Mouse (Mus musculus): ENCODE measurements around the gene Zfp580.
"Not testable (repeated sequence)": the region's sequence is repeated elsewhere in the genome, so short reads cannot be mapped to it uniquely, and the experiment has no call there.

Gene Zfp580

GRCm38 (mm10) chr7:5051193-5052192 is at the start of gene Zfp580:
Gene Zfp580 (plus strand): TSS chr7:5051538.
- DNase-seq = peak; percentile 91

GRCm38 (mm10) chr7:5002876-5003275 is 48.5 kb upstream of the Zfp580 start:
- DNase-seq = not testable (repeated sequence)

- DNase-seq = no peak
Measured at GRCm38 (mm10) chr7:5008229-5008628, 43.1 kb upstream of the Zfp580 start.

- DNase-seq = no peak
Measured at GRCm38 (mm10) chr7:5012681-5013513, 38.4 kb upstream of the Zfp580 start.

GRCm38 (mm10) chr7:5014251-5015117 is 36.9 kb upstream of the Zfp580 start, which contains the start of the genes Zfp524 and Fiz1:
Gene Zfp524 (plus strand): TSS chr7:5014415.
Gene Fiz1 (minus strand): TSS chr7:5014697.
- peak; percentile 99 for DNase-seq

GRCm38 (mm10) chr7:5015118-5016001 is 36.0 kb upstream of the Zfp580 start, which contains the start of gene Gm44973:
Gene Gm44973 (plus strand): TSS chr7:5015496.
- peak; percentile 98 for DNase-seq

- no peak for DNase-seq
Measured at GRCm38 (mm10) chr7:5016057-5016456, 35.3 kb upstream of the Zfp580 start.

- DNase-seq = no peak
Measured at GRCm38 (mm10) chr7:5016920-5017319, 34.4 kb upstream of the Zfp580 start.

- DNase-seq = no peak
Measured at GRCm38 (mm10) chr7:5017352-5017751, 34.0 kb upstream of the Zfp580 start.

GRCm38 (mm10) chr7:5017931-5018330 is 33.4 kb upstream of the Zfp580 start:
- DNase-seq = no peak

GRCm38 (mm10) chr7:5019576-5019975 is 31.8 kb upstream of the Zfp580 start:
- not testable (repeated sequence) for DNase-seq

- DNase-seq = peak; percentile 99
Measured at GRCm38 (mm10) chr7:5020000-5020681, 31.2 kb upstream of the Zfp580 start, which contains the start of the genes Zfp865 and Ccdc106. Gene Zfp865 (plus strand): TSS chr7:5020376. Gene Ccdc106 (plus strand): TSS chr7:5020553.

GRCm38 (mm10) chr7:5020685-5021084 is 30.7 kb upstream of the Zfp580 start:
- DNase-seq = no peak

GRCm38 (mm10) chr7:5021197-5021596 is 30.1 kb upstream of the Zfp580 start:
- DNase-seq = no peak

- DNase-seq = no peak
Measured at GRCm38 (mm10) chr7:5029543-5029942, 21.8 kb upstream of the Zfp580 start.

GRCm38 (mm10) chr7:5029946-5030345 is 21.4 kb upstream of the Zfp580 start:
- DNase-seq = no peak

- DNase-seq = no peak
Measured at GRCm38 (mm10) chr7:5030554-5031275, 20.6 kb upstream of the Zfp580 start.

GRCm38 (mm10) chr7:5031496-5031895 is 19.8 kb upstream of the Zfp580 start:
- DNase-seq = no peak

GRCm38 (mm10) chr7:5033818-5034217 is 17.5 kb upstream of the Zfp580 start, which contains the start of gene 4632433K11Rik:
Gene 4632433K11Rik (plus strand): TSS chr7:5034118.
- DNase-seq = no peak

- DNase-seq = no peak
Measured at GRCm38 (mm10) chr7:5035628-5036027, 15.7 kb upstream of the Zfp580 start.

Data from retina, postnatal 1 day (tissue).